Mouse (Mus musculus) kidney, postnatal 10 days (tissue): ENCODE measurements around the gene Peg10.
A peak's percentile ranks its signal among the peaks of the same experiment; 100 is the strongest.

ENCODE experiments used
- DNase-seq: peaks from one replicate; pipeline ENCODE4 v3.0.0; 2021; ENCODE audit warnings: mixed read lengths

Gene Peg10

GRCm38 (mm10) chr6:4746696-4747439, at the start of gene Peg10, which contains the start of gene Sgce:
Gene Peg10, plus strand, starts transcription at chr6:4747306.
Gene Sgce, minus strand, starts transcription at chr6:4747207.
- peak; percentile 87 for DNase-seq

- DNase-seq: no peak
Observed at GRCm38 (mm10) chr6:4701641-4702040, 45.5 kb upstream of the Peg10 start.

- no peak for DNase-seq
Observed at GRCm38 (mm10) chr6:4703908-4704307, 43.2 kb upstream of the Peg10 start.

- no peak for DNase-seq
Observed at GRCm38 (mm10) chr6:4706415-4706814, 40.7 kb upstream of the Peg10 start.

- no peak for DNase-seq
Observed at GRCm38 (mm10) chr6:4708971-4709370, 38.1 kb upstream of the Peg10 start.

GRCm38 (mm10) chr6:4716171-4716570, 30.9 kb upstream of the Peg10 start:
- DNase-seq: no peak

GRCm38 (mm10) chr6:4717344-4717743, 29.8 kb upstream of the Peg10 start:
- DNase-seq: no peak

- DNase-seq: no peak
Observed at GRCm38 (mm10) chr6:4722142-4722541, 25.0 kb upstream of the Peg10 start.

GRCm38 (mm10) chr6:4722739-4723138, 24.4 kb upstream of the Peg10 start:
- no peak for DNase-seq

- DNase-seq: no peak
Observed at GRCm38 (mm10) chr6:4723998-4724757, 22.9 kb upstream of the Peg10 start.

- DNase-seq: no peak
Observed at GRCm38 (mm10) chr6:4728305-4728704, 18.8 kb upstream of the Peg10 start.

- DNase-seq: no peak
Observed at GRCm38 (mm10) chr6:4731675-4732074, 15.4 kb upstream of the Peg10 start.

- DNase-seq: no peak
Observed at GRCm38 (mm10) chr6:4733208-4733607, 13.9 kb upstream of the Peg10 start.

- no peak for DNase-seq
Observed at GRCm38 (mm10) chr6:4736372-4736771, 10.7 kb upstream of the Peg10 start.

GRCm38 (mm10) chr6:4738034-4738629, 9.0 kb upstream of the Peg10 start:
- DNase-seq: no peak

- no peak for DNase-seq
Observed at GRCm38 (mm10) chr6:4738717-4739116, 8.4 kb upstream of the Peg10 start.

GRCm38 (mm10) chr6:4739522-4740355, 7.4 kb upstream of the Peg10 start:
- DNase-seq: no peak

- peak; percentile 22 for DNase-seq
Observed at GRCm38 (mm10) chr6:4740511-4740910, 6.6 kb upstream of the Peg10 start.

- DNase-seq: peak; percentile 34
Observed at GRCm38 (mm10) chr6:4746036-4746695, 940 bp upstream of the Peg10 start.

GRCm38 (mm10) chr6:4747677-4748505, 785 bp downstream of the Peg10 start:
- peak; percentile 34 for DNase-seq

- DNase-seq: no peak
Observed at GRCm38 (mm10) chr6:4748506-4748961, 1.4 kb downstream of the Peg10 start.
